24 mouse cellular contexts compared by ENCODE assay signal in genomic region chr1:42514417-42514816, GRCm38 (mm10).
A peak's percentile ranks its signal among the peaks of the same experiment; 100 is the strongest.
DNase-seq lines count a peak whose midpoint lies in the region; ATAC-seq and TF ChIP-seq lines count a peak whose summit lies in the region.
"Had no signal": no experiment of that assay in that cellular context is flagged by ENCODE, and none has a peak within 500 bp of the region (broad histone marks: within the 10 kb centered on the region; RNA-seq: fewer than 3 reads in every experiment).

No protein-coding gene starts in this region.

- no peak overlapping the region for H3K4me3 ChIP-seq in intestine, postnatal 0 days (ENCODE audit: low read depth, low read length)
- no peak overlapping the region for H3K4me3 ChIP-seq in intestine, embryonic 16.5 days (ENCODE audit: low read length)
- H3K4me3 ChIP-seq in liver, embryonic 14.5 days (ENCODE audit: insufficient read depth in 1 of 2, low read depth in 2 of 2, low read length in 2 of 2) = no peak overlapping the region
- no peak overlapping the region for H3K4me3 ChIP-seq in liver, embryonic 12.5 days
- H3K4me3 ChIP-seq in MEL (ENCODE audit: control insufficient read depth in 1 of 2, insufficient read depth in 1 of 2, low read depth in 2 of 2, low read length in 2 of 2) = no peak overlapping the region
- H3K4me3 ChIP-seq in cortical plate, adult 2 months (ENCODE audit: insufficient read depth, low read length) = no peak overlapping the region
- H3K4me3 ChIP-seq: heart, embryonic 15.5 days; hindbrain, embryonic 10.5 days; neural tube, embryonic 15.5 days; stomach, embryonic 15.5 days had no signal

- H3K27me3 ChIP-seq in intestine, postnatal 0 days (replicated peaks; ENCODE audit: control insufficient read depth, insufficient read depth, low read length) = no peaks in the 10 kb centered on the region
- H3K27me3 ChIP-seq in intestine, embryonic 16.5 days (replicated peaks; ENCODE audit: control insufficient read depth, insufficient read depth, low read length) = no peaks in the 10 kb centered on the region
- H3K27me3 ChIP-seq in liver, embryonic 14.5 days (ENCODE audit: control insufficient read depth, insufficient read depth, low read length) = no peaks in the 10 kb centered on the region
- no peaks in the 10 kb centered on the region for H3K27me3 ChIP-seq in liver, embryonic 12.5 days (replicated peaks)
- H3K27me3 ChIP-seq in MEL (ENCODE audit: control insufficient read depth in 1 of 2, insufficient read depth in 2 of 2, low read length in 2 of 2) = no peaks in the 10 kb centered on the region
- H3K27me3 ChIP-seq: heart, embryonic 15.5 days; neural tube, embryonic 15.5 days; stomach, embryonic 15.5 days had no signal

- no peak for TF ChIP-seq EP300 in liver, embryonic 14.5 days (IDR thresholded peaks at IDR 0.05; ENCODE audit: low read depth)
- TF ChIP-seq EP300 in MEL (IDR thresholded peaks at IDR 0.05; ENCODE audit: low read depth in 1 of 2, low read length in 2 of 2) = no peak

- WGBS in intestine, postnatal 0 days = 93% methylated on average over 3 of the region's 3 CpGs
- 94% methylated on average over 3 of the region's 3 CpGs for WGBS in intestine, embryonic 16.5 days
- WGBS in liver, embryonic 14.5 days (ENCODE audit: insufficient replicate concordance) = 67% methylated on average over 3 of the region's 3 CpGs
- 67% methylated on average over 3 of the region's 3 CpGs for WGBS in liver, embryonic 12.5 days (ENCODE audit: insufficient replicate concordance)

- H3K9ac ChIP-seq in intestine, postnatal 0 days (ENCODE audit: low read depth, low read length) = no peak overlapping the region
- no peak overlapping the region for H3K9ac ChIP-seq in intestine, embryonic 16.5 days (ENCODE audit: low read depth, low read length)
- no peak overlapping the region for H3K9ac ChIP-seq in liver, embryonic 14.5 days (replicated peaks)
- no peak overlapping the region for H3K9ac ChIP-seq in liver, embryonic 12.5 days
- no peak overlapping the region for H3K9ac ChIP-seq in MEL (ENCODE audit: control insufficient read depth, low read depth, low read length, poor library complexity, severe bottlenecking)
- H3K9ac ChIP-seq: heart, embryonic 15.5 days; neural tube, embryonic 15.5 days; stomach, embryonic 15.5 days had no signal

- DNase-seq in liver, embryonic 14.5 days (ENCODE audit: low read depth in 3 of 3, low spot score in 3 of 3) = no peak
- peak; percentile 1 for DNase-seq in MEL (ENCODE audit: low read depth, low spot score)
- DNase-seq: adrenal gland, postnatal 25 days; cerebellum, adult 8-10 months; cerebellum, postnatal 36 days; gastrocnemius, postnatal 25 days; kidney, adult 18-20 months; kidney, postnatal 10 days; lung, adult 2 months; right cerebral cortex, adult 18-20 months; right cerebral cortex, postnatal 4 days; thymus, adult 18-20 months had no signal

- no peaks in the 10 kb centered on the region for H3K9me3 ChIP-seq in intestine, postnatal 0 days (ENCODE audit: control insufficient read depth)
- H3K9me3 ChIP-seq in intestine, embryonic 16.5 days (ENCODE audit: control insufficient read depth, low read length) = no peaks in the 10 kb centered on the region
- H3K9me3 ChIP-seq in liver, embryonic 14.5 days (ENCODE audit: control insufficient read depth, low read length) = no peaks in the 10 kb centered on the region
- no peaks in the 10 kb centered on the region for H3K9me3 ChIP-seq in liver, embryonic 12.5 days (replicated peaks)
- no peaks in the 10 kb centered on the region for H3K9me3 ChIP-seq in MEL (replicated peaks; ENCODE audit: insufficient read depth, low read length)
- H3K9me3 ChIP-seq: heart, embryonic 15.5 days; stomach, embryonic 15.5 days had no signal

- TF ChIP-seq POLR2A in MEL (IDR thresholded peaks at IDR 0.05; ENCODE audit: control insufficient read depth in 1 of 2, insufficient read depth in 1 of 2, low read depth in 1 of 2, low read length in 2 of 2, poor library complexity in 1 of 2) = no peak
- no peak for TF ChIP-seq POLR2A in cortical plate, adult 2 months (IDR thresholded peaks at IDR 0.05; ENCODE audit: extremely low read depth, insufficient read depth, low read length)

- no peaks in the 10 kb centered on the region for H3K36me3 ChIP-seq in intestine, postnatal 0 days (ENCODE audit: control insufficient read depth, insufficient read depth)
- no peaks in the 10 kb centered on the region for H3K36me3 ChIP-seq in intestine, embryonic 16.5 days (ENCODE audit: control insufficient read depth, insufficient read depth, low read length)
- H3K36me3 ChIP-seq in liver, embryonic 14.5 days (replicated peaks; ENCODE audit: control insufficient read depth, insufficient read depth, low read depth) = no peaks in the 10 kb centered on the region
- H3K36me3 ChIP-seq in liver, embryonic 12.5 days = no peaks in the 10 kb centered on the region
- H3K36me3 ChIP-seq in MEL (ENCODE audit: control insufficient read depth in 1 of 2, insufficient read depth in 2 of 2, low read length in 2 of 2) = no peaks in the 10 kb centered on the region
- H3K36me3 ChIP-seq: heart, embryonic 15.5 days; hindbrain, embryonic 10.5 days; neural tube, embryonic 15.5 days; stomach, embryonic 15.5 days had no signal

- TF ChIP-seq RAD21 in MEL (IDR thresholded peaks at IDR 0.05; ENCODE audit: low read depth, low read length) = no peak

- no peak for ATAC-seq in intestine, postnatal 0 days
- no peak for ATAC-seq in intestine, embryonic 16.5 days
- no peak for ATAC-seq in liver, embryonic 14.5 days (ENCODE audit: insufficient read depth)
- no peak for ATAC-seq in liver, embryonic 12.5 days
- ATAC-seq in CD4-positive, CD25-positive, alpha-beta regulatory T cell, adult 4 months = no peak
- ATAC-seq: forebrain, embryonic 14.5 days; midbrain, embryonic 16.5 days had no signal

- H3K4me1 ChIP-seq in intestine, postnatal 0 days (replicated peaks; ENCODE audit: control insufficient read depth, insufficient read depth, low read length) = no peaks in the 10 kb centered on the region
- no peaks in the 10 kb centered on the region for H3K4me1 ChIP-seq in intestine, embryonic 16.5 days (ENCODE audit: control insufficient read depth, insufficient read depth, low read length)
- no peaks in the 10 kb centered on the region for H3K4me1 ChIP-seq in liver, embryonic 14.5 days (replicated peaks; ENCODE audit: control insufficient read depth in 2 of 2, insufficient read depth in 2 of 2, low read length in 1 of 2)
- H3K4me1 ChIP-seq in liver, embryonic 12.5 days = no peaks in the 10 kb centered on the region
- no peaks in the 10 kb centered on the region for H3K4me1 ChIP-seq in MEL (ENCODE audit: control insufficient read depth in 1 of 2, insufficient read depth in 2 of 2, low read length in 2 of 2)
- no peaks in the 10 kb centered on the region for H3K4me1 ChIP-seq in cortical plate, adult 2 months (ENCODE audit: control insufficient read depth, insufficient read depth, low read length)
- H3K4me1 ChIP-seq: heart, embryonic 15.5 days; hindbrain, embryonic 10.5 days; neural tube, embryonic 15.5 days; stomach, embryonic 15.5 days had no signal

- TF ChIP-seq CTCF in intestine, postnatal 0 days (IDR thresholded peaks at IDR 0.05; ENCODE audit: low read depth) = peak; percentile 51
- peak; percentile 40 for TF ChIP-seq CTCF in liver, embryonic 14.5 days (IDR thresholded peaks at IDR 0.05; ENCODE audit: low read depth)
- TF ChIP-seq CTCF in MEL (IDR thresholded peaks at IDR 0.05 in 2 of 3, conservative IDR thresholded peaks at IDR 0.05 in 1 of 3; ENCODE audit: control insufficient read depth in 1 of 3, insufficient read depth in 1 of 3, low read depth in 2 of 3, low read length in 3 of 3, poor library complexity in 1 of 3, severe bottlenecking in 1 of 3) = peak in 2 of 3 experiments; percentile 20 to 34; a peak in 3 of 6 replicates
- 0 out of 2 replicates have a peak, but pooled peaks have one; percentile 4 for TF ChIP-seq CTCF in cortical plate, adult 2 months (IDR thresholded peaks at IDR 0.05; ENCODE audit: extremely low read depth, insufficient read depth, low read length)

- H3K79me2 ChIP-seq in MEL (ENCODE audit: control insufficient read depth, insufficient read depth, low read length, poor library complexity) = no peaks in the 10 kb centered on the region

- no peak overlapping the region for H3K27ac ChIP-seq in intestine, postnatal 0 days (ENCODE audit: low read depth, low read length)
- no peak overlapping the region for H3K27ac ChIP-seq in intestine, embryonic 16.5 days (ENCODE audit: low read length)
- no peak overlapping the region for H3K27ac ChIP-seq in liver, embryonic 14.5 days
- no peak overlapping the region for H3K27ac ChIP-seq in liver, embryonic 12.5 days
- H3K27ac ChIP-seq in MEL (ENCODE audit: control insufficient read depth, low read depth, low read length) = no peak overlapping the region
- no peak overlapping the region for H3K27ac ChIP-seq in cortical plate, adult 2 months (ENCODE audit: insufficient read depth, low read length)
- H3K27ac ChIP-seq: heart, embryonic 15.5 days; hindbrain, embryonic 10.5 days; macrophage; neural tube, embryonic 15.5 days; stomach, embryonic 15.5 days had no signal

- no peak overlapping the region for H3K4me2 ChIP-seq in intestine, postnatal 0 days (replicated peaks; ENCODE audit: low read depth)
- H3K4me2 ChIP-seq in intestine, embryonic 16.5 days (ENCODE audit: low read depth, low read length) = no peak overlapping the region
- no peak overlapping the region for H3K4me2 ChIP-seq in liver, embryonic 14.5 days (ENCODE audit: low read depth)
- no peak overlapping the region for H3K4me2 ChIP-seq in liver, embryonic 12.5 days
- H3K4me2 ChIP-seq: heart, embryonic 15.5 days; neural tube, embryonic 15.5 days; stomach, embryonic 15.5 days had no signal

TF ChIP-seq in MEL, 35 proteins besides CTCF, POLR2A, EP300 and RAD21:
- TF ChIP-seq ZNF384 (IDR thresholded peaks at IDR 0.05; ENCODE audit: low read depth, low read length) = no peak
- no peak for TF ChIP-seq JUND (IDR thresholded peaks at IDR 0.05; ENCODE audit: low read depth, low read length)
TF ChIP-seq in MEL: peak in this region for 0.
